Mouse (Mus musculus) hindbrain, embryonic 14.5 days (tissue): ENCODE results near the gene Stam. TPM values are rescaled to one million over a fixed set of nuclear protein-coding genes. Genes with fewer than 3 reads are reported as not detected.

Experiments used
- polyA plus RNA-seq: library from polyadenylated mRNA; unstranded; fragments of >200 nt; fragmentation: Nextera tagmentation; extraction: Ambion mirVana; gene quantifications from 2 replicates; pipeline ENCODE4 v1.2.1, GENCODE M21; 2014

The Stam gene
- polyA plus RNA-seq, 1 experiment from 2014 or later: 134 TPM

Other genes starting within 250 kb of the Stam start
- gene Hacd1, start 18.0 kb upstream of the Stam start, polyA plus RNA-seq: 89.4 and 97.6 TPM in 2 replicates
- 0.21 and 0.26 TPM in 2 replicates for gene Tmem236, start 100.4 kb downstream of the Stam start, polyA plus RNA-seq
- gene Mrc1, start 155.3 kb downstream of the Stam start, polyA plus RNA-seq: 6.2 and 7.0 TPM in 2 replicates